Mouse (Mus musculus) liver, adult (tissue): ENCODE results near the gene Crygd.
"Not testable (repeated sequence)": the region's sequence is repeated elsewhere in the genome, so short reads cannot be mapped to it uniquely, and the experiment has no call there.

Experiments
- GATA4 ChIP-seq: IDR thresholded peaks from 2 replicates; pipeline ENCODE4 v1.6.1; 2014; ENCODE audit warnings: mild to moderate bottlenecking, low read length; ENCODE audit not compliant: insufficient replicate concordance

The Crygd gene

DNA sequence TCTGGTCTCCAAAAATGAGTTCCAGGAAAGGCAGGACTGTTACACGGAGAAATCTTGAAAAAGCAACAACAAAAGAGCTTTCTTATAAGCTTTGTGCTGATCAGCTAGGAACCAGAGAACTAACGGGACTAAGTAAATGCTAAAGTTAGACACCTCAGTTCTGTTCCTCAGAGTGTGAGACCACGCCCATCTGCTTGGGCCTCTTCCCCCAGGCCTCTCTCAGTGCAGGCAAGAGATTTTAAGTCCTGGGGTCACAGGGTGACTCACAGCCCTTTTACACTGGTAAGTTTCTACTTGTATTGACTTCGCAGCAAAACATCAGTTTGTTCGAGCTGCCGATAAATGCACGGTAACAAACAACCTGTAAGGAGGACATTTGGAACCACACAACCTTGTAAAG is 11.6 kb downstream of the Crygd start:
- no peak for TF ChIP-seq GATA4

DNA sequence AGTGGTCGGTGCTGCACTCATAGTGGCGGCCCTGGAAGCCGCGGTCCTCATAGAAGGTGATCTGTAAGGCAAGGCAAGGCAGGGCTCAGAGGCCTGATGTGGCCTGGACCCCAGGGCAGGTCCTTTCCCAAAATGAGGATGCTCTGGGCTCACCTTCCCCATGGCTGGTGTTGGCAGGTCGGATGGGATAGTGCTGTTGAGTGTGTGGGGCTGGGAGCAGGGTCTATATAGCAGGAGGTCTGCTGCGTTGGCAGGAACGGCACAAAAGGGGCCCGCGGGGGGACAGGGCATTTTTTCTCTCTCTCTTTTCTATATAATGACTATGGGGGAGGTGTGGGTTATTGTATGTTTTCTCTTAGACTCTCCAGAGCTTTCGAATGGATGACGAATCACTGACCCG is 12.3 kb downstream of the Crygd start, which contains the start of gene Cryge:
TSS of gene Cryge (minus strand) at position 198 of the 400 bp plus-strand sequence.
- not testable (repeated sequence) for TF ChIP-seq GATA4

DNA sequence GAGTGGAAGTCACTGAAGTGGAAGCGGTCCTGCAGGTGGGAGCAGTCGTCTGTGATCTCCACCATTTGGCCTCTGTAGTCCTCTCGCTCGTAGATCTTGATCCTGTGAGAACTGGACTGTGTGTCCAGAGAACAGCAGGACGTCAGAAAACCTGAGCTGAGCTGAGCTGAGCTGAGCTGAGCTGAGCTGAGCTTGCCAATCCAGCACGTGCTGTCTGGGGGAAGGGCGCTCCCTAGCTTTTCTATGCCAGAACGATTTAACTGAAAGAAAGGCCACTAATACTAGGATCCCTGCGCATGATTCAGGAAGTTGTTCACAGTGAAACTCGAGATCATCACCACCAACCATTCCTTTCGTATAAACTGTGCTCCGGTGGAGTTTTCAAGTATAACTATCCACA is 14.5 kb downstream of the Crygd start:
- TF ChIP-seq GATA4, result no peak

DNA sequence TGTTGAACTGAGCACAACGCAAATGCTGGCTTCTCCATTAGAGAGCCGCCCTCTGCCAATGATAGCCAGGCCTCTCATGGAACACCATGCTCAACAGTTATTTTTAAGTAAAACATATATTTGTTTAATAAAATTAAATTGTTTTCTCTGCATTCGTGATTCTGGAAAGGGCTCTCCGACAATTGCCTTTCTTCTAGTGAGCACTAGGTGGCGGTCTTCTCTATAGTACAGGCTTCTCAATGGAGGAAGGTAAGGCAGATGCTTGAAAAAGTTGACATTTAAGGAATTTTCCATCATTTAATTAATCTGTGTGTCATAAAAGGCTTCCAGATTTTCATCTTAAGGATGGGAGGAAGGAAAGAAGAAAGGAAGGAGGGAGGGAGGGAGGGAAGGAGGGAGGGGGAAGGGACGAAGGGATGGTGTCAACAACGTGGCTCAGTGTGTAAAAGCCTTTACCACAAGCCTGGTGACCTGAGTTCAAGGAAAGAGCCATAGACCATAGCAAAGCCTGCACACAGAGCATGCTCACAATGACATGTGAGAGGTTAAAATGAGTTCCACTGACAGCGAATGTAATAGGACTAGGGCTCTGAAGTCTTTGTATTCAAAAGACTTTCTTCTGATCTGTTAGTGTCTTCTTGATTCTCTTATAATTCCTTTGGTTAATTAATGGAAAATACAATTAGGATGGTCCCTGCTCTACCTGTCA is 16.7 kb downstream of the Crygd start:
- TF ChIP-seq GATA4, result no peak

DNA sequence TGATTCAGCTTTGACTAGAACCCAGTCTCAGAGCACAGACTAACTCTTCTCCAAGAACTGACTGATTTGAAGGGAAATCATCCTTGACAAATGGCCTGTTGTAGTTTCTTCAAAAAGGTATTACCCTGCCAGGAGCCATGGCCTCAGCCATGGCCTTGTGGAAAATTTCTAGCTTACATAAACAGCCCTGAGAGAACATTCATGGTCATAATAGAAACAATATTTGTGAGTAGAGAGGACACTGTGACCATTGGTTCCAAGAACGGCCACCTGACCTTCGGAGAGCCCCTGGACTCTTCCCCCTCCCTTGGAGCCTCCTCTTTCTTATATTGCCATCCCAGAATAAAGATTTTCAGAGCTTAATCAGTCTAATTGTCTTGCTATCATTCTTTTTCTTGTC is 19.8 kb downstream of the Crygd start:
- no peak for TF ChIP-seq GATA4

DNA sequence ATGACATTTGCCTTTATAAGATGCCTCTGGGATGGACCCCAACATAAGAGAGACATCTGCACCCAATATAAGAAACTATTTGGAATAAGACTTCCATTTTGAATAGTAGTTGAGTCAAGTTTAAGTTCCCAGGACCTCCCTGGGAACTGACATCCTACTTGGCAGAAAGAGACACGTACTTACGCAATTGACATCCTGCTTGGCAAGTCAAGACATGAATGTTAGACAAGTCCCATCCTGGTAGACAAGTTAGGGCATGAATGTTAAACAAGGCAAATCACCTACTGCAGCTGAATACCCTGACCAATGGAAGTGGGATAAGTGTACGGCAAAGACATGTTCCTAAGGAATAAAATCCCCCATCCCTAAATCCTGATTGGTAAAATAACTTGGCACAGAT is 21.4 kb downstream of the Crygd start:
- no peak for TF ChIP-seq GATA4

DNA sequence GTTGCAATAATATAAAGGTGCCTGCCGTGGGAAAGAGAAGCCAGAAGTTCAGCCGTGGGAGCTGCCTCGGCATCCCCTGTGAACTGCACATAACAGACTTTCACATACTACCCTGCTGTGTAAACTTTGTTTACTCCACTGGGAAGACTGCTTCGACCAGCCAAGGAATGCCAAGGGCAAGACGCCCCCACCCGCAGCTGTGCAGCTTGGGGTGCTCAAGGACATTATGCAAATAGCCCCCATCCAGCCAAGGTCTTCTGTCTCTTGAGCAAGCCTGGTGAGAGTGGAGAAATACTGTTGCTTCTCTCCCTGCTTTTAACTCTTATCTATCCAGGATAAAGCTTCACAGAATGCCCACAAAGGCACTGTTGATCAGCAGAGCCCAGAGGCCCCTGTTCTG is 22.4 kb downstream of the Crygd start:
- no peak for TF ChIP-seq GATA4

DNA sequence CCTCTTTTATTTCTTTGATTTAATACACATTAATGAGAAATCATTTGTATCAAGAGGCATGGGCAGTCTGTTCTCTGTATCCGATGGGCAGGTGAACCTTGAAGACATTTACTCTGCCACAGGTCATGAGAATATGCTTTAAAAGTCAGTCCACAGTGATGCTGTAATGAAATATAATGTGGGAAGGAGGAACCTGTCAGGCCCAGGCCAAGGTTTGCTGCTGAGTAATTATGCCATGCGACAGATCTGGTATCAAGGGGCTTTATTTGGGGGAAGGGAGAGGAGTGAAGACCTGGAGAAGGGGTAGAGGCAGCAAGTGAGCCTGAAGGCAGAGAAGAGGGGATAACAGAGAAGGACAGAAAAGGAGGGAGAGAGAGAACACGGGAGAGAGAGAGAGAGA is 23.6 kb downstream of the Crygd start:
- no peak for TF ChIP-seq GATA4

DNA sequence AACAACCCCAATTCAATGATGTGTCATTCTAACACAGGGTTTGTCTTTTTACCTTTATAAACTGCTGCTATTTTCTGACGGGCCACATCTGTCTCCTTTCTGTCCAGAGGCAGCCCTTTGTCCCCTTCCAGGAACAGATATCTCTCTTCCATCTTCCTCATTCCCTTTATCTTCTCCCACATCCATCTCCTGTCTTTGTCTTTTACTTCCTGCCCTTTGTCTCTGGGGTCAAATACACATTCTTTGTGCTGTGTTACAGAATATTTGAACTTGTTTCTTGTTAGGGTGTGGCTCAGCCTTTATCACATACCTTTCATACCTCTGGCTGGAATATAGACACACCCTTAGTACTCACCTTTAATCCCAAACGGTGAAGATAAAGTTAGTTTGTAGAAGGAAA is 25.7 kb downstream of the Crygd start:
- no peak for TF ChIP-seq GATA4

DNA sequence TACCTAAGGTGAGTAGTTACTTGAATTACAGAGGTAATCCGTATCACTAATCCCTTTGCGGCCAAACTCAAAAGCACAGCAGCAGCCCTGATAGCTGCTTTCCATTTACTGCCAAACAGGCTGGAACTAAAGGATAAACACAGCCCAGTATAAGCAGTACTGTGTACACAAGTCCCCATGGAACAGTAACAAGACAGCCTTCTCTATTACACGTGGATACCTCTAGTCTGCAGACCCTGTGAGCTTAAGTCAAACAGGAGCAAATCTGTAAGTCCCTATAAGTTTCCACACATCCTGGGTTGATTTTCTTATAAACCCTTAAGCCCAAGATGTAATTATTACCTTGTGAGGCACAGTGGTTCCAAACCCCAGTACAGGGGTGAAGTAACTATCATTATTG is 27.7 kb downstream of the Crygd start:
- TF ChIP-seq GATA4, result no peak

DNA sequence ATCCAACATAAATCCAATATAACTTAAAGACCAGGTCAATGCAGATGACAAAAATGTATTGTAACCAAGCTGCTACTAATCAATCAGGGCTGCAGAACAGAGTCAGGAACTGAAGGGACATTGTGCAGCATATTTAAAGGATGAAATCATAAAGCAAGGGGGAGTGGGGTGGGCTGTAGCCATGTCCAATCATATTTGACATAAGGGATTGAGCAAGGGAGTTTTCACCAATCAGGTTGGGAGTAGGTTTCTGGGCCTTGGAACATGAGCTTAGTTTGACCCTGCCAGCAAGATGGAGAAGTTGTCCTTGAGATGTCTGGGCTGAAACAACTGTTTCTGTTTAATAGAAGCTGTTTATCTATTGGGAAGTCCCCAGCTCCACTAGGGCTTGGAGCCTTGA is 30.6 kb downstream of the Crygd start, which contains the start of gene Akr1cl:
TSS of gene Akr1cl (minus strand) at position 119 of the 400 bp plus-strand sequence.
- TF ChIP-seq GATA4, result no peak

DNA sequence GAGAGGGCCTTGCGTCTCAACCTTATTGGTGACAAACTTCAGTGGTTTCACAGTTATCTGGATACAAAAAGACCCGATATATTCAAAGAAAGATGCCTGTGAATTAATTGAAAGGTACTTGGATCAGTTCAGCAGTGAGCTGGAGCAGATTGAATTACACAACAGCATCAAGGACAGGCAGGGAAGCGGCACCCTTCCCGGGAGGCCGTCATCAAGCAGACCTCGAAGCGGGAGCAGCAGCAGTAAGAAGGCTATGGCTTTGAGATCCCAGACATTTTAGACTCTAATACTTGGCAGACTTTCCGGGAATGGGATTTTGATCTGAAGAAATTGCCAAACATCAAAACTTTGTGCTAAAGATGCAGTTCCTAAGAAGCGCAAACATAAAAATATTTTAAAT is 35.0 kb downstream of the Crygd start:
- TF ChIP-seq GATA4, result no peak

DNA sequence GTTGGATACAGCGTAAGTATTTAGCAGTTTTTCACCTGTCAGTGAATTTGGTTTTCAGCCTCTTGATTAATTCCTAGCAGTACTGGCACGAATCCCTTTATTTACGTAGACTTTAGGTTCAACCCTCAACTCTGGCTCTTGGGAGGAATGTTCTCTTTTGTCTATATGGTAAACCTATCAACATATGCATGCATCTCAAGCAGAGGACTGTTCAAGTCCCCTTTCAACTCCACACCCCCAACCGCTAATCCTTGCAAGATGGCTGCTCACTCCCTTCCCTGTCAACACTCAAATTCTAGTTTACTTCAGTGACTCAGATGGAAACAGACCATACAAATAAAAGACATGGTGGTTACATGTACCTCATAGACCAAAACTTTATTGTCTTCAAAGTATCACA is 50.5 kb downstream of the Crygd start:
- no peak for TF ChIP-seq GATA4
